Mouse (Mus musculus) G1E (cell line): ENCODE data around the gene Acad9. TPM values are rescaled to one million over a fixed set of nuclear protein-coding genes. Genes with fewer than 3 reads are reported as not detected.

Experiments
- ATAC-seq: 2 replicates; pipeline ENCODE4 v1.8.0; 2016; ENCODE audit warnings: mild to moderate bottlenecking; ENCODE audit not compliant: insufficient number of reproducible peaks, poor library complexity, low FRiP score, severe bottlenecking; ENCODE audit errors: extremely low read depth
- DNase-seq: peaks from one replicate; pipeline ENCODE4 v3.0.0; 2012; ENCODE audit warnings: low spot score
- H3K27me3 ChIP-seq: 2 replicates; pipeline ENCODE4 v1.6.1; 2012; ENCODE audit warnings: mild to moderate bottlenecking, low read length, inconsistent platforms; ENCODE audit not compliant: insufficient read depth
- H3K36me3 ChIP-seq: replicated peaks from 2 replicates; pipeline ENCODE3; 2012; ENCODE audit warnings: mild to moderate bottlenecking, inconsistent platforms
- H3K4me1 ChIP-seq: 2 replicates; pipeline ENCODE4 v1.6.1; 2012; ENCODE audit warnings: low read depth, low read length, inconsistent platforms, mixed read lengths; ENCODE audit not compliant: insufficient read depth
- H3K4me3 ChIP-seq: 2 replicates; pipeline ENCODE4 v1.5.1; 2012; ENCODE audit warnings: low read depth, mild to moderate bottlenecking, inconsistent platforms, low read length, moderate library complexity, mixed read lengths
- H3K9me3 ChIP-seq: replicated peaks from 2 replicates; pipeline ENCODE4 v1.6.1; 2012; ENCODE audit warnings: inconsistent platforms
- CTCF ChIP-seq: IDR thresholded peaks from 2 replicates; pipeline ENCODE4 v1.5.1; 2012; ENCODE audit warnings: low read depth, low read length, inconsistent platforms, mixed read lengths
- GATA1 ChIP-seq: IDR thresholded peaks from 2 replicates; pipeline ENCODE4 v1.6.1; 2012; ENCODE audit warnings: borderline replicate concordance, low read length, inconsistent platforms, mixed read lengths
- GATA2 ChIP-seq: IDR thresholded peaks from 2 replicates; pipeline ENCODE4 v1.6.1; 2012; ENCODE audit warnings: low read depth, low read length, inconsistent platforms, borderline replicate concordance
- POLR2AphosphoS5 ChIP-seq: IDR thresholded peaks from 2 replicates; pipeline ENCODE4 v1.6.1; 2012; ENCODE audit warnings: low read depth, low read length, inconsistent platforms; ENCODE audit not compliant: insufficient replicate concordance
- TAL1 ChIP-seq: conservative IDR thresholded peaks from 2 replicates; pipeline ENCODE4 v1.6.1; 2012; ENCODE audit warnings: low read depth, low read length, inconsistent platforms, mixed read lengths
- polyA plus RNA-seq: library from polyadenylated mRNA; stranded (reverse); fragments of >175 nt; gene quantifications from 2 replicates; pipeline ENCODE4 v1.2.3, GENCODE M21; 2012
- total RNA-seq, 2 experiments: library from RNA; stranded (forward) in 1 of 2; stranded (reverse) in 1 of 2; fragments of 200-1000 nt in 1 of 2; fragments of >200 nt in 1 of 2; fragmentation: Nextera tagmentation in 1 of 2; gene quantifications; 2 replicates each; pipeline ENCODE4 v1.2.3; 2014 to 2017

Gene Acad9
- 25.6 and 29.6 TPM in 2 replicates for total RNA-seq (2014; fragmentation: Nextera tagmentation)
- total RNA-seq (2017) = 26.8 and 29.4 TPM in 2 replicates
- 21.1 and 23.0 TPM in 2 replicates for polyA plus RNA-seq

DNA sequence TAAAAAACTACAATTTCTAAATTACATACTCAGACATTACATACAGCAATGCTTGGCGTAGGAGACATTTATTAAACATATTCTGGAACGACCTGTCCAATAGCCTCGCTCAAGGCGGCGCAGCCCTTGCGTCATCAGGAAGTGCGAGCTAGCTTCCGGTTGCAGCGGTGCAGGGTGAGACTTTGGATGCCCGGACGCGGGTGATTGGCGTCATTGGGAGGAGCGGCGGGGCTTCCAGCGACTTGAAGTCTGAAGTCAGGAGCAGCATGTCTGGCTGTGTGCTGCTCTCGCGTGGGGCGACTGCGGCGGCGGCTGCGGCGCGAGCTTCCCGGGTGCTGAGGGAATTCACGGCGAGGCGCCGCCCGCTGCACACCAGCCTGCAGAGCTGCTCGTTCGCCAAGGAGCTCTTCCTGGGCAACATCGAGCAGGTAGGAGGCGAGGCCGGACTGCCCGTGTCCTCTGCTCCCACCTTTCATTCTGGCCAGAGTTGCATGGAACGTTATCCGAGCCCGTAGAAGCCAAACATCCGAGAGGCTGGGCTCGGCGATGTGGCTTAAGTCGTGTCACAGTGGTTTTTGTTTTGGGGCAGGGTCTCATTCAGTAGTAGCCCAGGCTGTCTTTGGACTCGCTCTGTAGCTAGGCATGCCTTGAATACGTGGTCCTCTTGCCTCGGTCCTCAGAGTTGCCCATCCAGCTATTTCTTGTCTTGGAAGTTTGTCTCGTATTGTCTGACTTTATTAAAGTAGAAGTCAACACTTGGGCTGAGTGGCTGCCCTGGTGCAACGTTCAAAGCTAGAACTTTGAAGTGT is at the start of gene Acad9:
Acad9 (plus strand) TSS at position 137 of the 809 bp plus-strand sequence.
- H3K27me3 ChIP-seq = no peaks in the 10 kb centered on the region
- H3K4me3 ChIP-seq = peak within 1 kb of the TSS; percentile 98
- TF ChIP-seq POLR2AphosphoS5 (no peak), GATA2 (no peak), CTCF (no peak), GATA1 (no peak), TAL1 (no peak)
- no peaks in the 10 kb centered on the region for H3K9me3 ChIP-seq
- DNase-seq (peak; percentile 90), ATAC-seq (peak; percentile 92)
- H3K36me3 ChIP-seq = peaks cover 30% of the 10 kb centered on the region
- peaks cover 27% of the 10 kb centered on the region for H3K4me1 ChIP-seq

DNA sequence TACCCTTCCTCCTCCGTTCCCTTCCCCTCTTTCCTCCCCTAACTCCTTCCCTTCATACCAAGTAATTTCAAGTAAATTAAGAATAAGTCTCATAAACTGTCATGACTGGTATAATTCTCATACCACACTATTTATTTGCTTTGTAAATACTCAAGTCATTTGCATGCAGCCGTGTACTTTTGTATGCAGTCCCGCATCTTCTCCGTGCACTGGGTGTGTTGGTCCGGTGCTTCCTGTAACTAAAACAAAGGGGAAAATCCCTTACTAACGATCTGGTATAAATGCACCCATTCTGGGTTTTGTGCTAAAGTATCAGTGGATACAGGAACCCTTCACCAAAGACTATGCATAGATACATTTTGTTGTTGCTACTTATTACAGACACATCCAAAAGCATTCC is 40.0 kb upstream of the Acad9 start:
- no peak for ATAC-seq
- no peaks in the 10 kb centered on the region for H3K9me3 ChIP-seq
- TF ChIP-seq GATA1 (no peak), CTCF (no peak)
- DNase-seq = no peak
- H3K4me3 ChIP-seq = no peak overlapping the region
- H3K4me1 ChIP-seq = no peaks in the 10 kb centered on the region
- H3K27me3 ChIP-seq = peaks cover 9% of the 10 kb centered on the region; the same call in 1 of the 2 replicates
- no peaks in the 10 kb centered on the region for H3K36me3 ChIP-seq

DNA sequence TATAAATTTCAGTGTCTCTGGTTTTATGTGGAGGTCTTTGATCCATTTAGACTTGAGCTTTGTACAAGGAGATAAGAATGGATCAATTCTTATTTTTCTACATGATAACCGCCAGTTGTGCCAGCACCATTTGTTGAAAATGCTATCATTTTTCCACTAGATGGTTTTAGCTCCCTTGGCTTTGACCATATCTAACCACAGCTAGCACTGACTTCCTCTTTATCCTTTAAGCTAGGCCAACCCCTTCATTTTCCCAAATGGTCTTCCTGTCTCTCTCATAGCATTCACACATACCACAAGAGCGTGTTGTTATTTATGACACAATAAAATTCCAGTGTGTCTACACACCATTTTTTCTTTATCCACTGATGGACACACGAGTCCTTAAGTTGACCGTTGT is 35.8 kb upstream of the Acad9 start:
- Histone ChIP-seq H3K4me1 (no peaks in the 10 kb centered on the region), H3K4me3 (no peak overlapping the region), H3K36me3 (no peaks in the 10 kb centered on the region), H3K27me3 (0 out of 2 replicates have a peak, but pooled peaks cover 5% of the 10 kb centered on the region), H3K9me3 (no peaks in the 10 kb centered on the region)
- ATAC-seq = no peak
- TF ChIP-seq TAL1 (no peak), POLR2AphosphoS5 (no peak), GATA2 (no peak), GATA1 (no peak), CTCF (no peak)
- no peak for DNase-seq

DNA sequence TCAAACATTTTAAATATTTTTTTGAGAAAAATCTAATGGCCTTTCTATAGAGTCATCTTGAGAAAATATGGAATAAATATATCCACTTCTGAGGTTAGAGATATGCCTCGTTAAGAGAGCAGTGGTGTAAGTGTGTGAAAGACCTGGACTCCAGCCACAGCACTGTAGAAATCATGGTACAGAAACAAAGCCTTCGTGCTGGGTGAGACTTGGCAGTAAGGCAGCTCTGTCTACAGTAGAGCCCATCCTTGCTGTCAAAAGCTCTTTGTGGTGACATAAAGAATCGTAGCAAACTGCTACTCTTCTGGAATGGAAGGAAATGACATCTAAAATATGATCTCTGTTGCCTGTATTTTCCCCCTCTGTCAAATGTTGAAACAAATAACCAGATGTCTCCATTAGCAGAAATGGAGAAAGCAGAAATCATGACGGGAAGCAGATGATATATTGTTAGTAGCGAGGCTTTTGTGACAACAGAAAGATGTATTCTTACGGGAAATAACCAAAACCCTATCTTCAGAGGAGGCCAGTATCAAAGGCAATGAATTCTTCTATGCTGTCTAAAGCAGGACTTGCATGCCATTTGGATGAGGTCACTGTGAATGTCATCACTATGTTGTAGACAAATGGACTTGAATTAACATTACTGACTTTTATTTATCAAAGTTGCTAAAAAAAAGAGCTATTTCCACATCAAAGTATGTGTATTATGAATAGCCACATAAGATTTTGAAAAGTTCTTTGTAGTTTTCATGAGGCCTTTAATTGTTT is 33.9 kb upstream of the Acad9 start:
- no peaks in the 10 kb centered on the region for H3K36me3 ChIP-seq
- ATAC-seq = no peak
- DNase-seq = no peak
- 0 out of 2 replicates have a peak, but pooled peaks cover 1% of the 10 kb centered on the region for H3K27me3 ChIP-seq
- no peaks in the 10 kb centered on the region for H3K4me1 ChIP-seq
- no peak for TF ChIP-seq GATA2
- TF ChIP-seq TAL1 = no peak
- TF ChIP-seq POLR2AphosphoS5 = no peak
- no peak for TF ChIP-seq GATA1
- TF ChIP-seq CTCF = no peak
- H3K9me3 ChIP-seq = no peaks in the 10 kb centered on the region
- H3K4me3 ChIP-seq = no peak overlapping the region

DNA sequence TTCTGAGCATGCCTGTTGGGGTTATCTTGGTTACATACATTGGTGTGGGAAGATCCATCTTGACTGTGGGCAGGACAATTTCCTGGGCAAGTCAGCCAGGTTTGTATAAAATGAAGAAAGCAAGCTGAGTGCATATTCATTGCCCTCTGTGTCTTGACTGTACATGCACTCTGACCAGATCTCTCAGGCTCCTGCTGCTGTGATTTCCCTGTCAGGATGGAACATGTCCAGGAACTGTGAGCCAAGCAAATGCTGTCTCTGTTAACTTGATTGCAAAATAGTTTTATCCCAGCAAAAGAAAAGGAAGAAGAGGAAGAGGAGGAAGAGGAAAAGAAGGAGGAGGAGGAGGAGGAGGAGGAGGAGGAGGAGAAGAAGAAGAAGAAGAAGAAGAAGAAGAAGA is 21.3 kb upstream of the Acad9 start:
- no peak for DNase-seq
- H3K36me3 ChIP-seq = no peaks in the 10 kb centered on the region
- TF ChIP-seq POLR2AphosphoS5 (no peak), TAL1 (no peak)

DNA sequence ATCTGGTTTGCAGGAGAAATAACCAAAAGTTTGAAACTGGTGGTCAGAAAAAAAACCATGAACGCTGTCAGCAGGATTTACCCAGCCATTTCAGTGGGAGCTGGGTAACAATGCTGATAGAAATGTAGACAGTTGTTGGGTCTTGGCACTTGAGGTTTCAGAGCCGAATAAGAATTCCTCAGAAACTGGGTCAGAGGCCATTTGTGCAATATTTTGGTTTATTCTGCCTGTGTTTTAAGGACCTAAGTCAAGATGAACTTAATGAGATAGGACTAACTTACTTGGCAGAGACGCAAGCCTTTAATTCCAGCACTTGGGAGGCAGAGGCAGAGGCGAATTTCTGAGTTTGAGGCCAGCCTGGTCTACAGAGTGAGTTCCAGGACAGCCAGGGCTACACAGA is 20.7 kb upstream of the Acad9 start:
- peaks cover 6% of the 10 kb centered on the region for H3K27me3 ChIP-seq
- no peaks in the 10 kb centered on the region for H3K4me1 ChIP-seq
- DNase-seq (no peak), ATAC-seq (no peak)
- TF ChIP-seq TAL1 (no peak), GATA1 (no peak), POLR2AphosphoS5 (no peak), CTCF (no peak), GATA2 (no peak)
- H3K4me3 ChIP-seq = no peak overlapping the region
- no peaks in the 10 kb centered on the region for H3K36me3 ChIP-seq
- no peaks in the 10 kb centered on the region for H3K9me3 ChIP-seq

More for the DNA sequence above, 21.3 kb upstream of the Acad9 start:
- H3K4me1 ChIP-seq = no peaks in the 10 kb centered on the region
- peaks cover 4% of the 10 kb centered on the region for H3K27me3 ChIP-seq
- H3K4me3 ChIP-seq = no peak overlapping the region
- H3K9me3 ChIP-seq = no peaks in the 10 kb centered on the region
- no peak for ATAC-seq
